Mouse (Mus musculus): ENCODE measurements around the gene Igf2bp2.

- TF ChIP-seq CEBPB (IDR thresholded peaks at IDR 0.05; ENCODE audit: low read depth) (no peak), CTCF (IDR thresholded peaks at IDR 0.05; ENCODE audit: control insufficient read depth, insufficient read depth, insufficient read length) (no peak), USF1 (IDR thresholded peaks at IDR 0.05; ENCODE audit: low read depth) (no peak), MYOG (IDR thresholded peaks at IDR 0.05; ENCODE audit: control insufficient read depth, extremely low read depth, insufficient read length) (no peak), MAX (IDR thresholded peaks at IDR 0.05) (no peak), MYOD1 (IDR thresholded peaks at IDR 0.05; ENCODE audit: control insufficient read depth, insufficient read length, low read depth) (no peak), FOSL1 (IDR thresholded peaks at IDR 0.05; ENCODE audit: insufficient read depth, low read length, poor library complexity, severe bottlenecking) (no peak)
Observed at GRCm38 (mm10) chr16:22136198-22136597, 26.9 kb downstream of the Igf2bp2 start.

Data from C2C12 (cell line).